Mouse (Mus musculus): ENCODE measurements around the gene Pdcd1lg2. TPM values are rescaled to one million over a fixed set of nuclear protein-coding genes. Genes with fewer than 3 reads are reported as not detected.
A peak's percentile ranks its signal among the peaks of the same experiment; 100 is the strongest.

Gene Pdcd1lg2
- polyA plus RNA-seq, 1 experiment from 2014 or later: not detected

DNA sequence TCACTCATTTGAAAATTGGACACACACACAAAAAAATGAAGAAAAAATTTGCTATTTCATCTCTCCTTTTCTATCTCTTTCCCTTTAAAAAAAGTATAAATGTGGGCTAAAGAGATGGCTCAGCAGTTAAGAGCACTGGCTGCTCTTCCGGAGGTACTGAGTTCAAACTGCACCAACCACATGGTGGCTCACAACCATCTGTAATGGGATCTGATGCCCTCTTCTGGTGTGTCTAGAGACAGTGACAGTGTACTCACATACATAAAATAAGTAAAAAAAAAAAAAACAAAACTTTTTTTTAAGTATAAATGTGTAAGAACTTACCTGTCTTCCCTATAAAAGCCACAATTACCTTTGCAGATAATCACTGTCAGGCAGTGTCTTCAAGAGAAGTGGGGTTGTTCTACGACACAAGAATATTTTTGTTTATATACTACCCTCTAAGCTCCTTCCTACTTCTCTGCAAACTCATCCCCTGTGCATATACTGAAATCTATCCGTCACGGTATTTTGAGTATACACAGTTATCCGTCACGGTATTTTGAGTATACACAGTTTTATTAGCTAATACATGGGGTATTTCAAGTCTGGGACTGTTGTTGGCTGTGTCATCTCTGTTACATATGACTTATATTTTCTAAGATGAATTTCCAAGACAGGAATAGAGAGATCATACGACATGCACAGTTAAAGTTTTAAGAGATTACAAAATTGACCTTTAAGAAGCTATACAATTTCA is 40.0 kb upstream of the Pdcd1lg2 start:
- Histone ChIP-seq H3K27ac (no peak overlapping the region), H3K4me1 (0 out of 2 replicates have a peak, but pooled peaks cover 4% of the 10 kb centered on the region), H3K36me3 (no peaks in the 10 kb centered on the region), H3K4me3 (no peak overlapping the region), H3K27me3 (ENCODE audit: insufficient read depth, poor library complexity, severe bottlenecking) (no peaks in the 10 kb centered on the region), H3K9me3 (no peaks in the 10 kb centered on the region)
- WGBS: 87% methylated on average over 7 of the region's 7 CpGs
- DNase-seq (ENCODE audit: low spot score): no peak

DNA sequence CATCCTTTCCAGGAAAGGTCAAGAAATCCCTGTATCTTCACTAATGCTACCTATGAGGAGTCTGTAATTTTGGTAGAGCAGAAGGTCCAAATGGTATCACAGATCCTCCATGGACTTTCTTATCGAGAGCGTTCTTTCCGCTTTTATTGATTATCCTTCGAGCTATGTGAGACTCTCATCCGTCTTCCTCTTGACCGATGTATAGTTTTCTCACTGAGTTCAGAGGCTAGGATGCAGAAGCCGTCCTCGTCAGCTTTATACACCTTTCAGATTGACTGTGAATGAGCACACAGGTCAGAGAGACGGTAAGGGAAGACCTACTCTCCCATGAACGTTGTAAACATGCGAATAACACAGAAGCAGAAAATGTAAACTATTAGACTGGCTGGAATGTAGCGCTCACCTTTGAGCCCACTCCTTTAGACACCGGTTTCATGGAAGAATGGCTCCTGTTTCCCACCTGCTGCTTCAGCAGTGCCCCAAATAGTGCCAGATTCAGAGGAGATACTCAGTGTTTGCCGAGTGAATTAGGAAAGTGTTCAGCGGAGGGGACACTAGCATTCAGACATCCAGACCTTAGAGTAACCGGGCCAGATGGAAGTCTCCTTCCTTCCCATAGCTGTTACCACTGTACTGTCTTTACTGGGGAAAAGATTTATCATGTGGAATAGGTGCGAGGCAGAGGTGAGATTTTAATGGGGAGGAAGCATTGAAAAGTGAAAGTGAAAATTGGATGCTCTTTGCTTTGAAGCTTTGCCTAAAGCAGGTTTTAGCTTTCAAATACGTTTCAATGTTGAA is 39.2 kb upstream of the Pdcd1lg2 start:
- WGBS: 79% methylated on average over 18 of the region's 18 CpGs
- Histone ChIP-seq H3K27ac (no peak overlapping the region), H3K4me3 (no peak overlapping the region)

DNA sequence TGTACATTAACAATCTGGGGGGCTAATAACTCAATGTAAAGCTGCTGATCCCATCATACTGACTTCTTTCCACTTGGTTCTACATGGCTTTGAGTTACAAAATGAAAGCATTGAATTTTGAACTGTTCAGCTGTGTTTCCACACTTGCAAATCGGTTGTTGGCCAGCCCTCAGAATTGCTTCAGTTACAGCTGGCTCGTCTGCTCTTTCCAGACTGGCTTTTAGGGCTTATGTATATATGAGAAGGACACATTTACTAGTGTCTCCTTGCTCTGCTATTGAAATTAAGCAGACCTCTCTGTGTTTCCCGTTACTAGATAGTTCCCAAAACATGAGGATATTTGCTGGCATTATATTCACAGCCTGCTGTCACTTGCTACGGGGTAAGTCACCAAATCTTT is 38.6 kb upstream of the Pdcd1lg2 start:
- Histone ChIP-seq H3K4me3 (no peak overlapping the region), H3K27me3 (ENCODE audit: insufficient read depth, poor library complexity, severe bottlenecking) (no peaks in the 10 kb centered on the region), H3K36me3 (no peaks in the 10 kb centered on the region), H3K9me3 (no peaks in the 10 kb centered on the region), H3K4me1 (0 out of 2 replicates have a peak, but pooled peaks cover 4% of the 10 kb centered on the region), H3K27ac (no peak overlapping the region)
- no peak for DNase-seq (ENCODE audit: low spot score)
- 71% methylated on average over 4 of the region's 4 CpGs for WGBS

More for the DNA sequence above, 39.2 kb upstream of the Pdcd1lg2 start:
- no peak for DNase-seq (ENCODE audit: low spot score)
- H3K4me1 ChIP-seq: 0 out of 2 replicates have a peak, but pooled peaks cover 4% of the 10 kb centered on the region
- no peaks in the 10 kb centered on the region for H3K36me3 ChIP-seq
- no peaks in the 10 kb centered on the region for H3K27me3 ChIP-seq (ENCODE audit: insufficient read depth, poor library complexity, severe bottlenecking)
- H3K9me3 ChIP-seq: no peaks in the 10 kb centered on the region

DNA sequence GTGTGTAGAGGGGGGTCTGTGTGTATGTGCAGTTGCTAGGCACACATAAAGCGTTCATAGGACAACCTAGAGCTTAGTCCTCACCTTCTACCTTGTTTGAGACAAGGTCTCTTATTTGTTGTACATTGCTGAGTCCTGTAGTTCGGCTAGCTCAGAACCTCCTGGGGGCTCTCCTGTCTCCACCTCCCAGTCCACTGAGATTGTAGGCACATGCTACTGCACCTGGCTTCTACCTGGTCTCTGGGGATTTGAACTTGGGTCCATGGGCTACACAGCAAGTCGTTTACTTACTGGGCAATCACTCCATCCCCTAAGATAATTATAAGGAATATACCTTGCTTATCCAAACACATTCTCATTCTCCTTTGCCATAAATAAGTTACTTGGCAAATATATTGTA is 38.1 kb upstream of the Pdcd1lg2 start:
- no peak overlapping the region for H3K27ac ChIP-seq
- no peaks in the 10 kb centered on the region for H3K9me3 ChIP-seq
- WGBS: 76% methylated on average over 3 of the region's 3 CpGs
- H3K4me3 ChIP-seq: no peak overlapping the region
- 0 out of 2 replicates have a peak, but pooled peaks cover 4% of the 10 kb centered on the region for H3K4me1 ChIP-seq
- H3K36me3 ChIP-seq: no peaks in the 10 kb centered on the region
- DNase-seq (ENCODE audit: low spot score): no peak
- no peaks in the 10 kb centered on the region for H3K27me3 ChIP-seq (ENCODE audit: insufficient read depth, poor library complexity, severe bottlenecking)

DNA sequence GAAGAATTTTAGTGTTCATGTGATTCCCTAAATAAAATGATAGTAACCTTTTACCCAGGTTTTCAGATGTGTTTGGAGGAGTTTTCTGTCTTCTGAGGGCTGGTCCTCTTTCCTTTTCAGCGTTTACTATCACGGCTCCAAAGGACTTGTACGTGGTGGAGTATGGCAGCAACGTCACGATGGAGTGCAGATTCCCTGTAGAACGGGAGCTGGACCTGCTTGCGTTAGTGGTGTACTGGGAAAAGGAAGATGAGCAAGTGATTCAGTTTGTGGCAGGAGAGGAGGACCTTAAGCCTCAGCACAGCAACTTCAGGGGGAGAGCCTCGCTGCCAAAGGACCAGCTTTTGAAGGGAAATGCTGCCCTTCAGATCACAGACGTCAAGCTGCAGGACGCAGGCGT is 37.3 kb upstream of the Pdcd1lg2 start:
- H3K9me3 ChIP-seq: no peaks in the 10 kb centered on the region
- H3K27ac ChIP-seq: 0 out of 2 replicates have a peak overlapping the region, but pooled peaks have one; percentile 16
- DNase-seq (ENCODE audit: low spot score): no peak
- 40% methylated on average over 11 of the region's 11 CpGs for whole genome bisulfite sequencing
- H3K4me3 ChIP-seq: peak overlapping the region; percentile 22; the same call in 1 of the 2 replicates
- H3K27me3 ChIP-seq (ENCODE audit: insufficient read depth, poor library complexity, severe bottlenecking): no peaks in the 10 kb centered on the region
- H3K36me3 ChIP-seq: no peaks in the 10 kb centered on the region
- 0 out of 2 replicates have a peak, but pooled peaks cover 4% of the 10 kb centered on the region for H3K4me1 ChIP-seq

DNA sequence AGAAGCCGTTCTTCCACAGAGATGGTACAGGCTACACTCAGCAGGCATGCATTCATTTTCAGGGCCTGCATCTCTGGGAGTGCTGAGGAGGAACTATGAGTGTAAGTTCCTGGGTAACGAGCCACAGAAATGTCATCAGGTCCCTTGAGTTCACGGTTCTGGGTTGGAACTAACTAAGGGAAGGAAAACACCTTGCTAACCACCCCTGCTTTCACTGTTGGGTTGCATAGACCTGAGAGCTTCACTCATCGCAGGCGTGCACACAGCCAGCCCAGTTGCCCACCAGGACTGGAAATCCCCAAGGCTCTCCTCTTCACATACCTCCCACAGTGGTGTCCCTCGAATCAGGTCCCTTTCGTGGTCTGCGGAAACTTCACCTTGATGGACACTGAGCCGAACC is 35.8 kb upstream of the Pdcd1lg2 start:
- 78% methylated on average over 9 of the region's 9 CpGs for WGBS

DNA sequence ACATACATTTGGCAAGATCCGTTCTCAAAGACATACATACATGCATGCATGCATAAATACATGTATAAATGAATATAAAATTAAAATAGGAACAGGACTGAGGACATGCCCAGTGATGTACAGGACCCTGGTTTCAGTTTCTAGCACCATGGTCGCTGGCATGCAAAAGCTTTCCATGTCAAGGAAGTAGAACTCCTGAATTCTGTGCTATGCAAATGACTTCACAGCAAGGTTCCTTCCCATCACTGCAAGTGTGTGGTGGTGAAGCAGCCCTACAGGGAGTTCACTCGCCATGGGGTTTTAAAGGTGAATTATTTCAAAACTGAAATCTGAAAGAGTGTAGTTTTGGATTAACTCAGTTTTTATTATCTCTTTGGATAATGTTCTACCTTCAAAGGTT is 34.3 kb upstream of the Pdcd1lg2 start:
- 68% methylated on average over 3 of the region's 3 CpGs for whole genome bisulfite sequencing
- Histone ChIP-seq H3K9me3 (no peaks in the 10 kb centered on the region), H3K4me3 (no peak overlapping the region)

More for the DNA sequence above, 35.8 kb upstream of the Pdcd1lg2 start:
- no peak for DNase-seq (ENCODE audit: low spot score)
- H3K36me3 ChIP-seq: no peaks in the 10 kb centered on the region
- no peak overlapping the region for H3K27ac ChIP-seq
- H3K27me3 ChIP-seq (ENCODE audit: insufficient read depth, poor library complexity, severe bottlenecking): no peaks in the 10 kb centered on the region
- H3K4me3 ChIP-seq: no peak overlapping the region
- no peaks in the 10 kb centered on the region for H3K9me3 ChIP-seq
- H3K4me1 ChIP-seq: 0 out of 2 replicates have a peak, but pooled peaks cover 4% of the 10 kb centered on the region

DNA sequence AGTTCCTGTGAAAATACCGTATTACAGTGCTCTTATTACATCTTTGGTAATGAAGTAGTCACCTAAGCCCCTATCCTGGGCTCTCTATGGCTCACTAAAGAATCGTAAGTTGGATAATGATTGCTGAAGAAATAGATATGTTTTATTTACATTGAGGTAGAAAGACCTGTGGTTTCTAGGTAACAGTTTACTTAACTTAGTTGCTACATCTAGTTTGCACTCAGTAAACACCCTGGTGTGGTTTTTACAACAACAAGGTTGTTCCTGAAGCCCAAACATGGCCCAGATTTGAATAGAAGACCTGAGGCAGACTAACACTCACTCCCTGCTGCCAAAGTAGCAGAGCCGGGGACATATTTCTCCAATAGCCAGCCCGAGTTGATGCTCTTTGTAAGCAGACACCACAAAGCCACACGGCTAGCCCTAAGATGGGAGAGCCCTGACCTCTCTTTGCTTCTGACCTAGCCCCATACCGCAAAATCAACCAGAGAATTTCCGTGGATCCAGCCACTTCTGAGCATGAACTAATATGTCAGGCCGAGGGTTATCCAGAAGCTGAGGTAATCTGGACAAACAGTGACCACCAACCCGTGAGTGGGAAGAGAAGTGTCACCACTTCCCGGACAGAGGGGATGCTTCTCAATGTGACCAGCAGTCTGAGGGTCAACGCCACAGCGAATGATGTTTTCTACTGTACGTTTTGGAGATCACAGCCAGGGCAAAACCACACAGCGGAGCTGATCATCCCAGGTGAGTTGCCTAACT is 30.7 kb upstream of the Pdcd1lg2 start:
- H3K27ac ChIP-seq: no peak overlapping the region
- WGBS: 83% methylated on average over 14 of the region's 14 CpGs
- H3K36me3 ChIP-seq: no peaks in the 10 kb centered on the region
- no peaks in the 10 kb centered on the region for H3K4me1 ChIP-seq
- DNase-seq (ENCODE audit: low spot score): peak; percentile 68
- no peak overlapping the region for H3K4me3 ChIP-seq
- no peaks in the 10 kb centered on the region for H3K9me3 ChIP-seq
- H3K27me3 ChIP-seq (ENCODE audit: insufficient read depth, poor library complexity, severe bottlenecking): no peaks in the 10 kb centered on the region

More for the DNA sequence above, 34.3 kb upstream of the Pdcd1lg2 start:
- H3K36me3 ChIP-seq: no peaks in the 10 kb centered on the region
- H3K27ac ChIP-seq: no peak overlapping the region
- H3K4me1 ChIP-seq: 0 out of 2 replicates have a peak, but pooled peaks cover 4% of the 10 kb centered on the region
- no peak for DNase-seq (ENCODE audit: low spot score)
- H3K27me3 ChIP-seq (ENCODE audit: insufficient read depth, poor library complexity, severe bottlenecking): no peaks in the 10 kb centered on the region

DNA sequence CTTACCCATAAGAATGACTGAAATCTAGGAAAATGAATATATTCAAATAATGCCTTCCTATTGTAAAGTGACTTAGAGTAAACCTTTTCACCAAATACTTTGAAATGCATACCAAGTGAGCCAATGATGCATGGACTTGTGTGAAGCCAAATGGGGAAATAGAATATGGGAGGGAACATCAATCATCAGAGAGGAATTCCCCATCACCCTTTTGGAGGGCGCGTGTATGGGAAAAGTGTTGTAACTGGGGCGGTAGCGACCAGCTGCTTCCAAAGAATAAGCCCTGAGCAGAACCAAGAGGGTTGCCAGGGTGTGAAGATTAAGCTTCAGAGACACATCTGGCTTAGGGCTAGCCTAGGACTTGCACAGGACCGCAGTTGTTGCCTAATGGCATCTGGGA is 27.4 kb upstream of the Pdcd1lg2 start:
- Histone ChIP-seq H3K4me3 (no peak overlapping the region), H3K36me3 (no peaks in the 10 kb centered on the region), H3K4me1 (no peaks in the 10 kb centered on the region), H3K27me3 (ENCODE audit: insufficient read depth, poor library complexity, severe bottlenecking) (no peaks in the 10 kb centered on the region), H3K27ac (no peak overlapping the region), H3K9me3 (no peaks in the 10 kb centered on the region)
- no peak for DNase-seq (ENCODE audit: low spot score)
- 89% methylated on average over 5 of the region's 5 CpGs for WGBS

DNA sequence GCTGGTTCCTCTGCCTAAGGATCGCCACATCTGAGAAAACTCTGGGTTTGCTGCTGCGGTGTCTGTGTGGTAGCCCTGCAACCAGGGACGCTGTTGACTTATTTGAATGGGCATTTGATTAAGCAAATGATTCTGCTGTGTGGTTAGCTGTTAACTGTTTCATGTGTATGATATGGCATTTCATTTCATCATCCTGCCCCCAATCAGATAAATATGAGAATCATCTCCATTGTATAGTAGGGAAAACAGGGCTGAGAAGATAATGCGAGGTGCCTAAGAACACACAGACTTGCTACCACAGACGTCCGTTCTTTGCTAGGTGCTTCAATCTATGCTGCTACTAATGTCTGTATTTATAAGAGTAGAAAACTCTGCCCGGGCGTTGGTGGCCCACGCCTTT is 26.3 kb upstream of the Pdcd1lg2 start:
- Histone ChIP-seq H3K9me3 (no peaks in the 10 kb centered on the region), H3K4me3 (no peak overlapping the region), H3K36me3 (no peaks in the 10 kb centered on the region), H3K4me1 (no peaks in the 10 kb centered on the region), H3K27me3 (ENCODE audit: insufficient read depth, poor library complexity, severe bottlenecking) (no peaks in the 10 kb centered on the region), H3K27ac (no peak overlapping the region)
- WGBS: 80% methylated on average over 9 of the region's 9 CpGs
- DNase-seq (ENCODE audit: low spot score): peak; percentile 52

DNA sequence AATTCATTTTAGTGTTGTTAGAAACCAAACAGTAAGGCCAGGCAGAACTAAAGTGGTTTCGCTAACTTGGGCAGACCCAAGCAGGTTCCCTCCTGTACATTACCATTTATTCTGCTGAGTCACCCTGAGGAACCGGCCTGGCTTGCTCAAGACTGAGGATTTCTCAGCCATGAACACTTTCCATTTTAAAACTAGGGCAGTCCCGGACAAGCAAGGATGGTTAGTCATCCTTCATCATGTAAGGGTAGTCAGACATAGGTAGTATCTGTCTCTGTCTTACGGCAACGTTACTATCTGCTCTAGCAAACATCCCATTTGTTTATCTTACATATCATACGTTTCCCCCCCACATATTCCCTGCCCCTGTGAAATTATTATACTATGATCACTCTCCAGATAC is 25.7 kb upstream of the Pdcd1lg2 start:
- Histone ChIP-seq H3K36me3 (no peaks in the 10 kb centered on the region), H3K27me3 (ENCODE audit: insufficient read depth, poor library complexity, severe bottlenecking) (no peaks in the 10 kb centered on the region), H3K4me3 (no peak overlapping the region), H3K9me3 (no peaks in the 10 kb centered on the region), H3K27ac (no peak overlapping the region), H3K4me1 (no peaks in the 10 kb centered on the region)
- WGBS: 85% methylated on average over 6 of the region's 6 CpGs
- DNase-seq (ENCODE audit: low spot score): peak; percentile 16

DNA sequence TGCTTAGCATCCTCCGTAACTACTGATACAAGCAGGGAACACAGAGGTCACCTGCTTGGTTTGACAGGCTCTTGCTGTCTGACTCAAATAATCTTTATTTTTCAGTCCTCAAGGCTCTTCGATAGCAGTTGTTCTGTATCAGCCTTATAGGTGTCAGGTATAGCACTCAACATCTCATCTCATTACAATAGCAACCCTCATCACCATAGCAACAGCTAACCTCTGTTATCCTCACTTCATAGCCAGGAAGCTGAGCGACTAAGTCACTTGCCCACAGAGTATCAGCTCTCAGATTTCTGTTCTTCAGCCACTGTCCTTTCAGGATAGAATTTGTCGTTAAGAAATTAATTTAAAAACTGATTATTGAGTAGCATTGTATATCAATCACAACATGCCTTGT is 24.9 kb upstream of the Pdcd1lg2 start:
- Histone ChIP-seq H3K4me1 (no peaks in the 10 kb centered on the region), H3K4me3 (no peak overlapping the region), H3K27me3 (ENCODE audit: insufficient read depth, poor library complexity, severe bottlenecking) (no peaks in the 10 kb centered on the region), H3K9me3 (no peaks in the 10 kb centered on the region), H3K36me3 (no peaks in the 10 kb centered on the region), H3K27ac (no peak overlapping the region)
- 81% methylated on average over 4 of the region's 4 CpGs for WGBS
- DNase-seq (ENCODE audit: low spot score): peak; percentile 35
